ENCODE assay signal across 16 mouse cellular contexts in genomic region chr12:117486118-117487057, GRCm38 (mm10). TPM values are rescaled to one million over a fixed set of nuclear protein-coding genes. Genes with fewer than 3 reads are reported as not detected.
DNase-seq lines count a peak whose midpoint lies in the region; ATAC-seq and TF ChIP-seq lines count a peak whose summit lies in the region.
"Had no signal": no experiment of that assay in that cellular context is flagged by ENCODE, and none has a peak within 500 bp of the region (broad histone marks: within the 10 kb centered on the region; RNA-seq: fewer than 3 reads in every experiment).

No protein-coding gene starts in this region.

- no peaks in the 10 kb centered on the region for H3K36me3 ChIP-seq in forebrain, postnatal 0 days (ENCODE audit: insufficient read depth)
- H3K36me3 ChIP-seq: intestine, embryonic 15.5 days; liver, embryonic 13.5 days; midbrain, embryonic 10.5 days had no signal

- ATAC-seq in forebrain, postnatal 0 days, result peak; percentile 60
- ATAC-seq: intestine, embryonic 15.5 days had no signal

- WGBS in forebrain, postnatal 0 days, result 40% methylated on average over 4 of the region's 4 CpGs

- no peak overlapping the region for H3K4me2 ChIP-seq in forebrain, postnatal 0 days (ENCODE audit: low read depth)
- H3K4me2 ChIP-seq: heart, embryonic 11.5 days; intestine, embryonic 15.5 days; liver, embryonic 13.5 days had no signal

- no peak for TF ChIP-seq CTCF in forebrain, postnatal 0 days (IDR thresholded peaks at IDR 0.05; ENCODE audit: low read depth)

- H3K27ac ChIP-seq in forebrain, postnatal 0 days (ENCODE audit: low read depth, low read length), result no peak overlapping the region; the same call in 1 of the 2 replicates
- H3K27ac ChIP-seq: intestine, embryonic 15.5 days; liver, embryonic 13.5 days; midbrain, embryonic 10.5 days had no signal

- H3K9me3 ChIP-seq in forebrain, postnatal 0 days (ENCODE audit: low read length), result no peaks in the 10 kb centered on the region
- H3K9me3 ChIP-seq: intestine, embryonic 15.5 days; liver, embryonic 13.5 days; midbrain, embryonic 10.5 days had no signal

- DNase-seq in cerebellum, postnatal 10 days, result peak; percentile 16 to 27
- no peak for DNase-seq in cerebellum, adult 8-10 months
- DNase-seq in kidney, adult 11 months, result peak; percentile 7
- DNase-seq in kidney, adult 18-20 months, result no peak
- peak; percentile 34 for DNase-seq in forebrain, postnatal 0 days
- peak; percentile 5 to 19 for DNase-seq in kidney, postnatal 36 days
- DNase-seq in right cerebral cortex, postnatal 4 days, result no peak
- no peak for DNase-seq in ovary, adult 18-20 months (ENCODE audit: low spot score)
- DNase-seq: gastrocnemius, postnatal 14 days; heart, postnatal 4 days; liver, embryonic 13.5 days; lung, postnatal 14 days; thymus, postnatal 36 days had no signal

- H3K4me3 ChIP-seq in forebrain, postnatal 0 days (ENCODE audit: low read depth, low read length), result no peak overlapping the region
- H3K4me3 ChIP-seq: intestine, embryonic 15.5 days; liver, embryonic 13.5 days; midbrain, embryonic 10.5 days had no signal

- H3K9ac ChIP-seq in forebrain, postnatal 0 days, result no peak overlapping the region
- H3K9ac ChIP-seq: intestine, embryonic 15.5 days; liver, embryonic 13.5 days had no signal

- no peaks in the 10 kb centered on the region for H3K27me3 ChIP-seq in forebrain, postnatal 0 days (ENCODE audit: insufficient read depth, low read length)
- H3K27me3 ChIP-seq: intestine, embryonic 15.5 days; liver, embryonic 13.5 days had no signal

- H3K4me1 ChIP-seq in forebrain, postnatal 0 days (ENCODE audit: insufficient read depth), result no peaks in the 10 kb centered on the region
- H3K4me1 ChIP-seq: intestine, embryonic 15.5 days; liver, embryonic 13.5 days; midbrain, embryonic 10.5 days had no signal

RNA-seq across cellular contexts. Expression of gene Rapgef5, which starts 29.9 kb away (rescaled TPM):
- total RNA-seq in forebrain, postnatal 0 days (2014; rRNA removed), result 60.9 and 82.5 TPM in 2 replicates
- 24.5 and 30.5 TPM in 2 replicates for polyA plus RNA-seq in forebrain, postnatal 0 days (2015; fragmentation: Nextera tagmentation; extraction: Ambion mirVana)

Comparison
In these comparisons a context has a peak if more than half of its experiments do, and no peak if none do; other contexts are left out.
1. DNase-seq: peak in cerebellum, postnatal 10 days (2 of 2), kidney, adult 11 months (single experiment), forebrain, postnatal 0 days (single experiment) and kidney, postnatal 36 days (2 of 2); none in cerebellum, adult 8-10 months (single experiment), kidney, adult 18-20 months (single experiment), right cerebral cortex, postnatal 4 days (single experiment) and ovary, adult 18-20 months (single experiment).